Mouse (Mus musculus) lung, postnatal 0 days (tissue): Measurements from ENCODE around the gene Poglut1. TPM values are rescaled to one million over a fixed set of nuclear protein-coding genes. Genes with fewer than 3 reads are reported as not detected.

Experiments
- ATAC-seq: fragments of 200-750 bp; cut with Nextera tagmentation; 2 replicates; pipeline ENCODE4 v1.8.0; 2017; ENCODE audit warnings: moderate library complexity
- DNase-seq: peaks from one replicate; pipeline ENCODE4 v3.0.0-alpha.2; 2016; ENCODE audit warnings: low spot score
- H3K27ac ChIP-seq: fragments of 300-500 bp; sonication (generic); 2 replicates; pipeline ENCODE4 v1.5.1; 2014; ENCODE audit warnings: antibody characterized with exemption, mild to moderate bottlenecking, low read length, mixed read lengths
- H3K27me3 ChIP-seq: fragments of 300-500 bp; sonication (generic); replicated peaks from 2 replicates; pipeline ENCODE4 v1.6.1; 2014; ENCODE audit warnings: low read length, mixed read lengths; ENCODE audit not compliant: insufficient read depth
- H3K36me3 ChIP-seq: fragments of 300-500 bp; sonication (generic); 2 replicates; pipeline ENCODE4 v1.6.1; 2014; ENCODE audit warnings: low read length, mixed read lengths; ENCODE audit not compliant: insufficient read depth
- H3K4me1 ChIP-seq: fragments of 300-500 bp; sonication (generic); 2 replicates; pipeline ENCODE4 v1.6.1; 2014; ENCODE audit warnings: antibody characterized with exemption, low read depth, low read length, mixed read lengths; ENCODE audit not compliant: insufficient read depth
- H3K4me2 ChIP-seq: fragments of 300-500 bp; sonication (generic); replicated peaks from 2 replicates; pipeline ENCODE4 v1.6.1; 2014; ENCODE audit warnings: low read depth, mild to moderate bottlenecking, low read length, moderate library complexity, mixed read lengths
- H3K4me3 ChIP-seq: fragments of 300-500 bp; sonication (generic); 2 replicates; pipeline ENCODE4 v1.5.1; 2014; ENCODE audit warnings: low read depth, low read length
- H3K9ac ChIP-seq: fragments of 300-500 bp; sonication (generic); replicated peaks from 2 replicates; pipeline ENCODE4 v1.6.1; 2014; ENCODE audit warnings: low read depth, mild to moderate bottlenecking
- H3K9me3 ChIP-seq: fragments of 300-500 bp; sonication (generic); 2 replicates; pipeline ENCODE4 v1.6.1; 2016; ENCODE audit warnings: low read length, mixed read lengths
- CTCF ChIP-seq: IDR thresholded peaks from 2 replicates; pipeline ENCODE4 v1.5.1; 2016; ENCODE audit warnings: antibody characterized with exemption, mild to moderate bottlenecking
- EP300 ChIP-seq: IDR thresholded peaks from 2 replicates; pipeline ENCODE4 v1.6.1; 2016; ENCODE audit warnings: antibody characterized with exemption, mild to moderate bottlenecking, control low read depth
- WGBS: fragments of 180-500 bp; shearing (Covaris S2); extraction: QIAGEN DNeasy Blood & Tissue Kit; methylation state at CpG from one replicate; pipeline ENCODE4 v1.1.7; 2014; 5-methylcytosine and 5-hydroxymethylcytosine counted together
- polyA plus RNA-seq: library from polyadenylated mRNA; unstranded; fragments of >200 nt; fragmentation: Nextera tagmentation; extraction: Ambion mirVana; gene quantifications from 2 replicates; pipeline ENCODE4 v1.2.1, GENCODE M21; 2015

Gene Poglut1
- polyA plus RNA-seq, 1 experiment from 2014 or later, result 19.4 TPM

DNA sequence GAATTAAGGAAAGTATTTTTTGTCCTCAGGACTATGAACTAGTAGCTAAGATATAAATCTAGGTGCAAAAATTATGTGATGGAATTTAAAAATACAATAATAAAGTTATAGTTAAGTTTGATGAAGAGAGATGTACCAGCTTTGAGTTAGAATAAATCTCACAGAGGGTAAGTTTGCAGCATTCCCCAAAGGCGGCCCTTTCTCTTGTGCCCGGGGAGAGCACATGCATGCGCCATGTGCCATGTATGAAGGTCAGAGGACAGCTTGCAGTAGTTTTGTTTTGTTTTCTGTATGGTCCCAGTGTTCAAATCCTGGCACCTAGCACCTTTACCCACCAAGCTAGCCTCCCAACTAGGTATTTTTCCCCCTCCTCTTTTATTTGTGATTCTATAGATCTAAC, 21.4 kb upstream of the Poglut1 start:
- TF ChIP-seq CTCF (no peak), EP300 (no peak)
- H3K4me2 ChIP-seq, result no peak overlapping the region
- H3K4me3 ChIP-seq, result no peak overlapping the region
- no peak overlapping the region for H3K9ac ChIP-seq
- H3K27ac ChIP-seq, result no peak overlapping the region
- 100% methylated on average over 3 of the region's 3 CpGs for WGBS
- H3K36me3 ChIP-seq, result peaks cover 22% of the 10 kb centered on the region; the same call in 1 of the 2 replicates
- no peaks in the 10 kb centered on the region for H3K4me1 ChIP-seq
- ATAC-seq, result no peak
- no peaks in the 10 kb centered on the region for H3K9me3 ChIP-seq
- H3K27me3 ChIP-seq, result no peaks in the 10 kb centered on the region
- no peak for DNase-seq

- WGBS, result over 99% methylated on average over 5 of the region's 5 CpGs
- no peaks in the 10 kb centered on the region for H3K9me3 ChIP-seq
- H3K36me3 ChIP-seq, result peaks cover 15% of the 10 kb centered on the region; the same call in 1 of the 2 replicates
- DNase-seq (no peak), ATAC-seq (no peak)
- H3K4me3 ChIP-seq, result no peak overlapping the region
- TF ChIP-seq EP300 (no peak), CTCF (no peak)
- no peak overlapping the region for H3K9ac ChIP-seq
- H3K4me2 ChIP-seq, result no peak overlapping the region
- peaks cover 3% of the 10 kb centered on the region; the same call in 1 of the 2 replicates for H3K4me1 ChIP-seq
- H3K27ac ChIP-seq, result no peak overlapping the region
- no peaks in the 10 kb centered on the region for H3K27me3 ChIP-seq
These were observed 18.1 kb upstream of the Poglut1 start for GRCm38 (mm10) chr16:38568192-38568591.

GRCm38 (mm10) chr16:38563516-38563915, 13.5 kb upstream of the Poglut1 start:
- DNase-seq (no peak), ATAC-seq (no peak)
- H3K4me2 ChIP-seq, result peak overlapping the region; percentile 82
- no peaks in the 10 kb centered on the region for H3K27me3 ChIP-seq
- no peak overlapping the region for H3K27ac ChIP-seq
- peak overlapping the region; percentile 92 for H3K9ac ChIP-seq
- no peaks in the 10 kb centered on the region for H3K36me3 ChIP-seq
- TF ChIP-seq CTCF (no peak), EP300 (no peak)
- peaks cover 3% of the 10 kb centered on the region; the same call in 1 of the 2 replicates for H3K4me1 ChIP-seq
- H3K9me3 ChIP-seq, result no peaks in the 10 kb centered on the region
- H3K4me3 ChIP-seq, result peak overlapping the region; percentile 91
- WGBS, result 23% methylated on average over 10 of the region's 10 CpGs

DNA sequence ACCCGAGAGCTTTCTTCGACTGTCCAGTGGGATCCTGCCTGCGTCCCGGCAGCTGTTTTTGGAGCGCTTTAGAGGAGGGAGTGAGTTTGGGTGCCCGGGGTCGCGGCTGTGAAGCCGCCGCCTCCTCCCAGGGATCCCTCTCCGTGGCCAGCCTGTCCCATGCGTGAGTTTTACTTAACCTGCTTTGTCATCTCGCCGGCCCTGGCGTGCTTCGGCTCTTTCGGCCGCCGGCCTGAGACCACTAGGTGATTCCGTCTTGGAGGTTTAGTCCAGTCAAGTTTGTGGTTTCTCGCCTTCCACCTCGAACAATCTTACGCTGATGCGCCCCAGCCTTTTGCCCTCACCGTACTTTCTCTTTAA, 12.9 kb upstream of the Poglut1 start:
- H3K27ac ChIP-seq, result peak overlapping the region; percentile 83
- H3K9me3 ChIP-seq, result no peaks in the 10 kb centered on the region
- peaks cover 3% of the 10 kb centered on the region; the same call in 1 of the 2 replicates for H3K4me1 ChIP-seq
- no peaks in the 10 kb centered on the region for H3K27me3 ChIP-seq
- TF ChIP-seq EP300 (no peak), CTCF (no peak)
- WGBS, result 3% methylated on average over 25 of the region's 25 CpGs
- H3K36me3 ChIP-seq, result no peaks in the 10 kb centered on the region
- no peak for DNase-seq
- H3K9ac ChIP-seq, result peak overlapping the region; percentile 92
- ATAC-seq, result peak; percentile 59
- peak overlapping the region; percentile 91 for H3K4me3 ChIP-seq
- peak overlapping the region; percentile 82 for H3K4me2 ChIP-seq

DNA sequence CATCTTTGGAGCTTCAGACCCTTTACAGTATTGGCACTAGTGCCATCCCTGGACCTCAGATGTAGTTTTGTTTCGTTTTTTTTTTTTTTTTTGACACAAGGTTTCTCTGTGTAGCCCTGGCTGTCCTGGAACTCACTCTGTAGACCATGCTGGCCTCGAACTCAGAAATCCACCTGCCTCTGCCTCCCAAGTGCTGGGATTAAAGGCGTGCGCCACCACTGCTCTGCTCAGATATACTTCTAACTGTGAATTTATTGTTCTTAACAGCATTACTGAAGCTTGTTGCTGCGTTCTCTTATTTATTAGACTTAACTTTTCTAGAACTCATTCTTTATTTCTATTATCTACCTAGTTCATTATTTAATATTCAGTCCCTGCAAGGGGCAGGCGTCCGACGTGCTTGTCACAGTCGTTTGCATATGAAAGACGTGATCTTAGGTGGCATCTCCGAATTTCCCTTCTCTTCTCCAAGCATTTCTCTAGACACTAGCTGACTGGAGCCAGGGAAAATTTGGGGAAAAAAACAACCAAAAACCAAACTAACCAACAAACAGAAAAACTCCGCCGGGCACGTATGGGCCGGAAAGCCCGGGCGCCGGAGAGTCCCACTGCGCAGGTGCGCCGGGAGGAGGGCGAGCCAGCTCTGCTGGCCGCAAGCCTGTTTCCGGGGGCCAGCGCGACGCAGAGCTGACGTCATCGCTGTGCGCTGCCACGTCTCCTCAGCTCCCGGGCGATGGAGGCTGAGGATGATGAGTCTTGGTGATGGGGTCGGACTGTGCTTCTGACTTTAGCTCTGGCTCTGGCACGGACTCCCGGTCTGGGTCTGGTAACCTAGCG, 12.3 kb upstream of the Poglut1 start:
- H3K4me3 ChIP-seq, result peak overlapping the region; percentile 91
- 6% methylated on average over 37 of the region's 37 CpGs for WGBS
- ATAC-seq (peak; percentile 99), DNase-seq (peak; percentile 96)
- H3K4me1 ChIP-seq, result peaks cover 3% of the 10 kb centered on the region; the same call in 1 of the 2 replicates
- H3K27ac ChIP-seq, result peak overlapping the region; percentile 83
- no peak for TF ChIP-seq CTCF
- peak; percentile 32; the same call in 1 of the 2 replicates for TF ChIP-seq EP300
- H3K4me2 ChIP-seq, result peak overlapping the region; percentile 82
- no peaks in the 10 kb centered on the region for H3K27me3 ChIP-seq
- H3K36me3 ChIP-seq, result no peaks in the 10 kb centered on the region
- peak overlapping the region; percentile 92 for H3K9ac ChIP-seq
- H3K9me3 ChIP-seq, result no peaks in the 10 kb centered on the region

DNA sequence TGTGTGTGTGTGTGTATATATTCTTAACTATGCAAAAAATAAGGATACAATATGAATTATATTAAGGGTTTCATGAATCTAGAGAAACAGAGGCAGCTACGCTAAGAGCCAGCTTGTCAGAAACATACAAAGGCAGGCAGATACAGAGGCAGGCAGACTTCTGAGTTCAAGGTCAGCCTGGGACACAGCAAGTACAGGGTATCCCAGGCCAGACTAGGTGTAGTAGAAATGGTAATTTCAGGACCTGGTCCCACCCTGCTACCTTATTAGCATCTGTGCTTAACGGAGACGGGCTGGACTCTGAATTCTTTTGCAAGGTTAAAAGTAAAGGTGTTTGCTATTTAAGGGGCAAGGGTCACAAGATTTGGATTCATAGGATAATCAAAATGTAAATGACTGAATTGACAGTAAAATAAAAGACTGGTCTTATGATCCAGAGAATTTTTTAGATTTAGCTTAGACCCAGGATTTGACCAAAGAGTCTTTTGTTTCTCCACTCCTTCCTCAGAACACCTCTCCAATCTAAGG, 8.2 kb upstream of the Poglut1 start, which contains the start of gene Tmem39a:
Tmem39a (plus strand) TSS at position 478 of the 528 bp plus-strand sequence.
- ATAC-seq, result no peak
- H3K4me3 ChIP-seq, result no peak within 1 kb of the TSS
- 81% methylated on average over 3 of the region's 3 CpGs for WGBS

More for the DNA sequence above, 8.2 kb upstream of the Poglut1 start, which contains the start of gene Tmem39a:
- Histone ChIP-seq H3K9ac (no peak within 1 kb of the TSS), H3K27ac (no peak within 1 kb of the TSS), H3K27me3 (no peaks in the 10 kb centered on the region), H3K36me3 (no peaks in the 10 kb centered on the region), H3K9me3 (no peaks in the 10 kb centered on the region), H3K4me2 (no peak within 1 kb of the TSS), H3K4me1 (no peaks in the 10 kb centered on the region)
- no peak for TF ChIP-seq EP300
- no peak for TF ChIP-seq CTCF
- DNase-seq, result no peak
